Mouse (Mus musculus): ENCODE data around the gene Kcnk3.

DNA sequence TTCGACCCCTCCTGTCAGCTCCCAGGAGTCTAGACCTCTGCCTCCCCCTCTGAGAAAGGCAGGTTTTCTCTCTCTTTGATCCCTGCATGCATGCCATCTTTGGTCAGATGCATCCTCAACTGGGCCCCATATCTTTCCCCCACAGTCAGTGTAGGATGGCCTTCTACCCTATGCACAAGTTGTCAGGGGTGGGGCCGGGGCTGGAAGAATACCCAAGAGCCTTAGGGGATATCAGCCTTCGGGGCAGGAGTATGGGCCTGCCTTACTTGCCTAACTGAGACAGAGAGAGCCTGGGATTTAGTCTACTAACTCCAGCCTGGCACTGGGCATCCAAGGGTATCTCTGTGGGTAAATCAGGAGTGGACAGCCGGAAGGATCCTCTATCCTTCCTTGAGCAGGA, 16.0 kb downstream of the Kcnk3 start:
- TF ChIP-seq CTCF (IDR thresholded peaks at IDR 0.05; ENCODE audit: low read depth, low read length) (no peak), POLR2A (IDR thresholded peaks at IDR 0.05; ENCODE audit: insufficient read depth, low read length) (no peak)

Measured in ES-Bruce4 (cell line).